Mouse (Mus musculus) stomach, postnatal 0 days (tissue): ENCODE results near the gene Zc3hc1. TPM values are rescaled to one million over a fixed set of nuclear protein-coding genes. Genes with fewer than 3 reads are reported as not detected.
A peak's percentile ranks its signal among the peaks of the same experiment; 100 is the strongest.

ENCODE experiments used
- ATAC-seq: fragments of 200-750 bp; cut with Nextera tagmentation; 2 replicates; pipeline ENCODE4 v1.8.0; 2017; ENCODE audit not compliant: low FRiP score, low TSS enrichment
- DNase-seq: peaks from one replicate; pipeline ENCODE4 v3.0.0-alpha.2; 2016; ENCODE audit warnings: low spot score
- H3K27ac ChIP-seq: fragments of 300-500 bp; sonication (generic); replicated peaks from 2 replicates; pipeline ENCODE4 v1.5.1; 2014; ENCODE audit warnings: mild to moderate bottlenecking, control low read depth
- H3K27me3 ChIP-seq: fragments of 300-500 bp; sonication (generic); 2 replicates; pipeline ENCODE4 v1.6.1; 2014; ENCODE audit warnings: low read length; ENCODE audit not compliant: control insufficient read depth, insufficient read depth
- H3K36me3 ChIP-seq: fragments of 300-500 bp; sonication (generic); 2 replicates; pipeline ENCODE4 v1.6.1; 2014; ENCODE audit warnings: low read length, mixed read lengths; ENCODE audit not compliant: control insufficient read depth, insufficient read depth
- H3K4me1 ChIP-seq: fragments of 300-500 bp; sonication (generic); replicated peaks from 2 replicates; pipeline ENCODE4 v1.6.1; 2014; ENCODE audit warnings: antibody characterized with exemption; ENCODE audit not compliant: control insufficient read depth, insufficient read depth
- H3K4me2 ChIP-seq: fragments of 300-500 bp; sonication (generic); replicated peaks from 2 replicates; pipeline ENCODE4 v1.6.1; 2014; ENCODE audit warnings: low read depth, mild to moderate bottlenecking, control low read depth, moderate library complexity
- H3K4me3 ChIP-seq: fragments of 300-500 bp; sonication (generic); 2 replicates; pipeline ENCODE4 v1.5.1; 2014; ENCODE audit warnings: low read depth, low read length, control low read depth
- H3K9ac ChIP-seq: fragments of 300-500 bp; sonication (generic); 2 replicates; pipeline ENCODE4 v1.6.1; 2014; ENCODE audit warnings: mild to moderate bottlenecking, low read length, control low read depth, mixed read lengths
- H3K9me3 ChIP-seq: fragments of 300-500 bp; sonication (generic); 2 replicates; pipeline ENCODE4 v1.6.1; 2016; ENCODE audit warnings: low read length; ENCODE audit not compliant: control insufficient read depth
- CTCF ChIP-seq: IDR thresholded peaks from 2 replicates; pipeline ENCODE4 v1.5.1; 2016; ENCODE audit warnings: antibody characterized with exemption, low read depth, mild to moderate bottlenecking, moderate library complexity
- EP300 ChIP-seq: optimal IDR thresholded peaks from 2 replicates; pipeline ENCODE3; 2016; ENCODE audit warnings: antibody characterized with exemption
- WGBS: fragments of 180-500 bp; shearing (Covaris S2); extraction: QIAGEN DNeasy Blood & Tissue Kit; methylation state at CpG from one replicate; pipeline ENCODE4 v1.1.7; 2014; 5-methylcytosine and 5-hydroxymethylcytosine counted together
- polyA plus RNA-seq: library from polyadenylated mRNA; unstranded; fragments of >200 nt; fragmentation: Nextera tagmentation; extraction: Ambion mirVana; gene quantifications from 2 replicates; pipeline ENCODE4 v1.2.1, GENCODE M21; 2015

Zc3hc1 gene
- polyA plus RNA-seq, 1 experiment from 2014 or later, result 16.4 TPM

DNA sequence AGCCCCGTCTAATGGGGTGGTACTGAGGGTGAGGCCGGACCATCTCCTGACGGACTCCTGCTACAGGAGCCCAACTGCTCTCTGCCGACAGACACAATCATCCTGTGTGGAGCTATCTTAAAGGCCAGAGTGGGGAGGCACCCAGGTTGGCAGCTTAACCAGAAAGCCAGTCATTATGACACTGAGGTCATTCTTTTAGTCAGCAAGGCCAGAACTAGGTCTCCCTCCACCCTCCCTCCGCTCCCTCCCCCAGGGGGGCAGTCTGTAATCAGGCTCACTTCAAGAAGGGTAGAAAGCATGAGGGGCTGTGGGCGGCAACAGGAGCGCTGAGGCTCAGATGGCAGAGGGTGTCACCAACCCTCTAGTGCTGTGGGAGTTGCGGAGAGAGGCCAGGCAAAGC is 37.2 kb downstream of the Zc3hc1 start:
- DNase-seq (no peak), ATAC-seq (no peak)
- whole genome bisulfite sequencing, result 73% methylated on average over 8 of the region's 8 CpGs
- Histone ChIP-seq H3K4me1 (no peaks in the 10 kb centered on the region), H3K36me3 (no peaks in the 10 kb centered on the region), H3K4me3 (no peak overlapping the region), H3K9me3 (no peaks in the 10 kb centered on the region), H3K9ac (no peak overlapping the region), H3K27me3 (no peaks in the 10 kb centered on the region), H3K4me2 (no peak overlapping the region), H3K27ac (no peak overlapping the region)
- TF ChIP-seq EP300 (no peak), CTCF (no peak)

DNA sequence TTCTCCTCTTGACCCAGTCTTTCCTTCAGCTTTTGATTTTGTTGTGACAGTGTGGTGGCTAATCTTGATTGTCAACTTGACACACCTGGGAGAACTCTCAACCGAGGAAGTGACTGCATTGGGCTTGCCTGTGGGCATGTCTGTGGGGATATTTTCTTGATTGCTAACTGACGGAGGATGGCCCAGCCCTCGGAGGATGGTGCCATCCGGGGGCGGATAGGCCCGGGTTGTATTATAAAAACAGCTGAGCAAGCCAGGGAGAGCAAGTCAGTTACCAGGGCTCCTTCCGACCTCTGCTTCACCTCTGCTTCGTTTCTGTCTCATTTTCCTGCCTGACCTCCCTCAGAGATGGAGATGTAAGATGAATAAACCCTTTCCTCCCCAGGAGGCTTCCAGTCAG is 38.1 kb downstream of the Zc3hc1 start:
- no peak for DNase-seq
- H3K27me3 ChIP-seq, result no peaks in the 10 kb centered on the region
- no peaks in the 10 kb centered on the region for H3K9me3 ChIP-seq
- H3K36me3 ChIP-seq, result no peaks in the 10 kb centered on the region
- no peak overlapping the region for H3K9ac ChIP-seq
- H3K27ac ChIP-seq, result no peak overlapping the region
- H3K4me2 ChIP-seq, result no peak overlapping the region
- TF ChIP-seq EP300 (no peak), CTCF (no peak)
- no peak for ATAC-seq
- no peaks in the 10 kb centered on the region for H3K4me1 ChIP-seq
- 42% methylated on average over 8 of the region's 8 CpGs for WGBS
- H3K4me3 ChIP-seq, result no peak overlapping the region

DNA sequence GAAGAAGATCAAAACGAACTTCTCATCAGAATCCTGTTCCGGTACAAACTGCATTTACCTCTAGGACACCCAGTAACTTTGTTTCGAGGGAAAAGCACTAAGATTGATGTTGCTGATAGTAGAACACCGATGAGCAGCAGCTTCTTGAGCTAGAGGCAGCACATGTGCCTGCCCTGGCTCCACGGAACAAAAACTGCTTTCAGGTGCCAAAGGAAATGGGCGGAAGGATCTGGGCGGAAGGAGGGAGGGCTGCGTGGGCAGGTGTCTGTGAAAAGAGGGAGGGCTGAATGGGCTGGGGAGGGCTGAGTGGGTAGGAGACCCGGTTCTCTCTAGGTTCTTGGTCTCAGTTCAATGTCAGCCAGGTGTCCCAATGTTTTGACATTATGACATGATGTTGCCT is 39.5 kb downstream of the Zc3hc1 start:
- 59% methylated on average over 9 of the region's 9 CpGs for WGBS
- H3K36me3 ChIP-seq, result no peaks in the 10 kb centered on the region
- no peaks in the 10 kb centered on the region for H3K9me3 ChIP-seq
- ATAC-seq (no peak), DNase-seq (no peak)
- no peak overlapping the region for H3K4me3 ChIP-seq
- no peaks in the 10 kb centered on the region for H3K27me3 ChIP-seq
- H3K27ac ChIP-seq, result no peak overlapping the region
- H3K9ac ChIP-seq, result no peak overlapping the region
- TF ChIP-seq EP300 (no peak), CTCF (no peak)
- no peaks in the 10 kb centered on the region for H3K4me1 ChIP-seq
- H3K4me2 ChIP-seq, result no peak overlapping the region

DNA sequence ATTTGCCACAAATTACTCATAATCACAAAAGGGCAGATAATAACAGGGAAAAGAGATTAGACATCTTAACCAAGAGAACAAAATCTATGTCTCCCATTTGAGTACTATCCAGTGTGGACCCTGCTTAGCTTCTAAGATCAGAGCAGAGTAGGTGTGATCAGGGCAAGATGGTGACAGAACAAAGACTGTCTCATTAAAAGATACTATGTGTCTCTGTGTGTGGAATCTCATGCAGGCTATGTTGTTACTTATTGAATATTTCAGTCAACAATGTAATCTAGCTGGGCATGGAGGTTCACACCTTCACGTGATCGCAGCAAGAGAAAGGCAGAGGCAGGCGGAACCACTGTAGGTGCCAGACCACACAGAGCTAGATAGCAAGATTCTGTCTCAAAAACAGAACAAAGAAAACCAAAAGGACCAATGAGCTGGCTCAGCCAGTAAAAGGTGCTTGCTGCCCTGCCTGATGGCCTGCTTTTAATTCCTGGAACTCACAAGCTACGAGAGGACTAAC is 43.5 kb downstream of the Zc3hc1 start:
- no peak for TF ChIP-seq EP300
- Histone ChIP-seq H3K27me3 (no peaks in the 10 kb centered on the region), H3K4me2 (no peak overlapping the region), H3K4me1 (no peaks in the 10 kb centered on the region), H3K9me3 (no peaks in the 10 kb centered on the region), H3K9ac (no peak overlapping the region), H3K27ac (no peak overlapping the region), H3K36me3 (no peaks in the 10 kb centered on the region), H3K4me3 (no peak overlapping the region)
- 76% methylated on average over 4 of the region's 4 CpGs for WGBS
- DNase-seq (no peak), ATAC-seq (no peak)

DNA sequence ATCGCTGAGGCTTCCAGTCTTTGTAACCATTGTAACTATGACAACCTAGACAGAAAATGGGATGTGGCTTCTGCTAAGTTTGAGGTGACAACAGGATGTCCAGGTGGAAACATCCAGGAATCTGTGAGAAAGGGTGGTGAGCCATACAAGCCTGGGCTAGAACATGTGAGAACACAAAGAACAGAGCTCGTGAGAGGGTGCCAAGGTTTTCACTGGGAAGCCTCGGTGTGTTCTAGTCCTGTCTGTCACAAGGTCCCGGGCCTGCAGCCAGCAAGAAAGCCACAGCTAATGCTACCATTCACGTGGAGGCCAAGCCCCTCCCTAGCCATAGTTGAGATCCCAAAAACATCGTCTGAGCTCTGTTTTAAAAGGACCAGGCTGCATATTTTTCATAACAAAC is 44.1 kb downstream of the Zc3hc1 start:
- Histone ChIP-seq H3K9me3 (no peaks in the 10 kb centered on the region), H3K4me1 (no peaks in the 10 kb centered on the region), H3K27ac (no peak overlapping the region), H3K4me3 (no peak overlapping the region), H3K36me3 (no peaks in the 10 kb centered on the region), H3K4me2 (no peak overlapping the region), H3K27me3 (no peaks in the 10 kb centered on the region), H3K9ac (no peak overlapping the region)
- WGBS, result 37% methylated on average over 6 of the region's 6 CpGs
- no peak for DNase-seq
- TF ChIP-seq CTCF, result no peak
- no peak for TF ChIP-seq EP300
- ATAC-seq, result no peak

DNA sequence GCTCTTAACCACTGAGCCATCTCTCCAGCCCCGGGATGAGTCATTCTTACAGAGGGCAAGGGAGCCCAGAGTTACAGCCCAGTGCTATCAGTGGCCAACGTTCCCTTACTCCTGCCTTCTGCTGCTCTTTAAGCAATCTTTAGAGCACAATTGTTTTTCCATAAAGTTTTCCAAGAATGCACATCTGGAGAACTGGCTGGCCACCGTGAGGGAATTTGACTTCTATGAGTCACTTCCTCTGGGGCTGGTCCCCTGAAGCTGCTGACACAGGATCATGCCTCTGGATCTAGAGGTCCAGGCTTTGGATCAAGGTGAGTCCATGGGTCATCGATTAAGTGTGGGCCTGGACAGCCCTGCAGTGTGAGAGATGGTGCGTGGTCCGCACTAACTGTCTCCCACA is 46.8 kb downstream of the Zc3hc1 start:
- DNase-seq (no peak), ATAC-seq (peak; percentile 51; the same call in 1 of the 2 replicates)
- no peaks in the 10 kb centered on the region for H3K36me3 ChIP-seq
- H3K9me3 ChIP-seq, result no peaks in the 10 kb centered on the region
- H3K27ac ChIP-seq, result no peak overlapping the region
- H3K9ac ChIP-seq, result no peak overlapping the region
- no peak overlapping the region for H3K4me3 ChIP-seq
- TF ChIP-seq EP300 (no peak), CTCF (no peak)
- H3K4me2 ChIP-seq, result no peak overlapping the region
- no peaks in the 10 kb centered on the region for H3K4me1 ChIP-seq
- no peaks in the 10 kb centered on the region for H3K27me3 ChIP-seq
- WGBS, result 69% methylated on average over 6 of the region's 6 CpGs
